ENCODE assay signal across 20 mouse cellular contexts in the genomic region with DNA sequence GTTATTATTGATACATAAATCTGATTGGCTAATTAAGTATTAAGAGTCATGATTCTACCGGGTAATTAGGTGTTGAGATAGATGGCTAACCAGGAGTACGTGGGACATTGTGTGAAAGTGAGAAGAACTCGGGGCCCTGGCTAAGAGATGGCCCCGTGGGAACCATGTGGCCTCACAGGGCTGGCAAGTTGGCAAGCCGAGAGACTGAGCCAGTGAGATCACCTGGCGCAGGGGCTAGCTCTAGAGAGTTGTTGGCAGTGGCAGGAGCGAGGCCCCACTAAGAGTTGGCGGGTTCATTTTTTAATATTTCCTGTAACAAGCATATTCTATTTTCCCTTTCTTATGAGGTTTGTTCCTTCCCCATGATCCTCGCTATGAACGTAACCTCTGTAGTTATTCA.
A peak's percentile ranks its signal among the peaks of the same experiment; 100 is the strongest.
DNase-seq lines count a peak whose midpoint lies in the region; ATAC-seq and TF ChIP-seq lines count a peak whose summit lies in the region.
"Had no signal": no experiment of that assay in that cellular context is flagged by ENCODE, and none has a peak within 500 bp of the region (broad histone marks: within the 10 kb centered on the region; RNA-seq: fewer than 3 reads in every experiment).

No protein-coding gene starts in this region.

- no peaks in the 10 kb centered on the region for H3K4me1 ChIP-seq in hindbrain, postnatal 0 days (ENCODE audit: insufficient read depth, low read length)
- H3K4me1 ChIP-seq: embryonic facial prominence, embryonic 15.5 days; forebrain, embryonic 10.5 days; heart, embryonic 13.5 days; hindbrain, embryonic 12.5 days had no signal

- H3K36me3 ChIP-seq in hindbrain, postnatal 0 days (ENCODE audit: insufficient read depth, low read length): no peaks in the 10 kb centered on the region
- H3K36me3 ChIP-seq: embryonic facial prominence, embryonic 15.5 days; forebrain, embryonic 10.5 days; heart, embryonic 13.5 days; hindbrain, embryonic 12.5 days had no signal

- WGBS in hindbrain, postnatal 0 days: 86% methylated on average over 10 of the region's 10 CpGs

- no peak overlapping the region for H3K4me3 ChIP-seq in hindbrain, postnatal 0 days (ENCODE audit: low read length)
- H3K4me3 ChIP-seq: embryonic facial prominence, embryonic 15.5 days; erythroblast, embryonic 14.5 days; forebrain, embryonic 10.5 days; heart, embryonic 13.5 days; hindbrain, embryonic 12.5 days had no signal

- no peak overlapping the region for H3K9ac ChIP-seq in hindbrain, postnatal 0 days (replicated peaks; ENCODE audit: low read length)
- H3K9ac ChIP-seq: embryonic facial prominence, embryonic 15.5 days; heart, embryonic 13.5 days; hindbrain, embryonic 12.5 days had no signal

- DNase-seq in cerebellum, adult 11 months: peak; percentile 2
- peak; percentile 3 for DNase-seq in cerebellum, adult 8-10 months
- peak; percentile 6 to 20 for DNase-seq in cerebellum, postnatal 14 days
- no peak for DNase-seq in kidney, adult 8-10 months
- DNase-seq in hindbrain, postnatal 0 days (ENCODE audit: low spot score): no peak
- no peak for DNase-seq in urinary bladder, adult 18-20 months (ENCODE audit: low spot score in 2 of 2)
- DNase-seq: adrenal gland, postnatal 25 days; embryo, embryonic 11 days; gastrocnemius, postnatal 36 days; heart, adult 11 months; heart, postnatal 4 days; kidney, adult 11 months had no signal

- no peak for ATAC-seq in cerebellum, adult (ENCODE audit: insufficient number of reproducible peaks, low FRiP score, low TSS enrichment)
- ATAC-seq in hindbrain, postnatal 0 days: no peak
- ATAC-seq: forebrain, embryonic 14.5 days; hindbrain, embryonic 16.5 days had no signal

- H3K27ac ChIP-seq in hindbrain, postnatal 0 days: no peak overlapping the region
- H3K27ac ChIP-seq: embryonic facial prominence, embryonic 15.5 days; forebrain, embryonic 10.5 days; heart, embryonic 13.5 days; hindbrain, embryonic 12.5 days had no signal

- H3K27me3 ChIP-seq in hindbrain, postnatal 0 days (ENCODE audit: insufficient read depth, low read length): no peaks in the 10 kb centered on the region
- H3K27me3 ChIP-seq: embryonic facial prominence, embryonic 15.5 days; heart, embryonic 13.5 days; hindbrain, embryonic 12.5 days had no signal

- TF ChIP-seq CTCF in hindbrain, postnatal 0 days (IDR thresholded peaks at IDR 0.05; ENCODE audit: low read depth): no peak

- no peak overlapping the region for H3K4me2 ChIP-seq in hindbrain, postnatal 0 days (ENCODE audit: low read depth, low read length)
- H3K4me2 ChIP-seq: embryonic facial prominence, embryonic 15.5 days; heart, embryonic 13.5 days; hindbrain, embryonic 12.5 days had no signal

- H3K9me3 ChIP-seq in hindbrain, postnatal 0 days (ENCODE audit: low read length): no peaks in the 10 kb centered on the region
- H3K9me3 ChIP-seq: embryonic facial prominence, embryonic 15.5 days; forebrain, embryonic 10.5 days; heart, embryonic 13.5 days; hindbrain, embryonic 12.5 days had no signal

Comparison
In these comparisons a context has a peak if more than half of its experiments do, and no peak if none do; other contexts are left out.
1. DNase-seq: peak in cerebellum, adult 11 months (single experiment), cerebellum, adult 8-10 months (single experiment) and cerebellum, postnatal 14 days (2 of 2); none in kidney, adult 8-10 months (0 of 2), hindbrain, postnatal 0 days (single experiment) and urinary bladder, adult 18-20 months (0 of 2).